Mouse (Mus musculus): Measurements from ENCODE around the gene Dscaml1. TPM values are rescaled to one million over a fixed set of nuclear protein-coding genes. Genes with fewer than 3 reads are reported as not detected.
A peak's percentile ranks its signal among the peaks of the same experiment; 100 is the strongest.

Dscaml1 gene
- total and polyA plus RNA-seq, 2 experiments from 2014 or later, result 10.5 to 47.4 TPM

- Histone ChIP-seq H3K27ac (no peak overlapping the region), H3K36me3 (ENCODE audit: insufficient read depth, low read length) (no peaks in the 10 kb centered on the region), H3K4me1 (ENCODE audit: insufficient read depth, low read length) (no peaks in the 10 kb centered on the region), H3K9me3 (ENCODE audit: low read length) (no peaks in the 10 kb centered on the region), H3K4me2 (ENCODE audit: low read depth, low read length) (no peak overlapping the region), H3K4me3 (ENCODE audit: low read length) (no peak overlapping the region), H3K27me3 (ENCODE audit: insufficient read depth, low read length) (no peaks in the 10 kb centered on the region), H3K9ac (replicated peaks; ENCODE audit: low read length) (no peak overlapping the region)
- TF ChIP-seq CTCF (IDR thresholded peaks at IDR 0.05; ENCODE audit: low read depth), result no peak
- 24% methylated on average over 6 of the region's 6 CpGs for WGBS
- ATAC-seq (peak; percentile 62), DNase-seq (ENCODE audit: low spot score) (peak; percentile 57)
These were observed 199.5 kb downstream of the Dscaml1 start for GRCm38 (mm10) chr9:45625889-45626446.

GRCm38 (mm10) chr9:45632520-45632919 lies 206.1 kb downstream of the Dscaml1 start:
- WGBS, result 26% methylated on average over 10 of the region's 10 CpGs
- H3K4me3 ChIP-seq (ENCODE audit: low read length), result no peak overlapping the region
- ATAC-seq (peak; percentile 78), DNase-seq (ENCODE audit: low spot score) (peak; percentile 81)
- no peaks in the 10 kb centered on the region for H3K27me3 ChIP-seq (ENCODE audit: insufficient read depth, low read length)
- peak overlapping the region; percentile 79 for H3K27ac ChIP-seq
- no peaks in the 10 kb centered on the region for H3K36me3 ChIP-seq (ENCODE audit: insufficient read depth, low read length)
- no peak overlapping the region for H3K9ac ChIP-seq (replicated peaks; ENCODE audit: low read length)
- no peak overlapping the region for H3K4me2 ChIP-seq (ENCODE audit: low read depth, low read length)
- peaks cover 29% of the 10 kb centered on the region; the same call in 1 of the 2 replicates for H3K4me1 ChIP-seq (ENCODE audit: insufficient read depth, low read length)
- TF ChIP-seq CTCF (IDR thresholded peaks at IDR 0.05; ENCODE audit: low read depth), result no peak
- no peaks in the 10 kb centered on the region for H3K9me3 ChIP-seq (ENCODE audit: low read length)

- no peak overlapping the region for H3K4me2 ChIP-seq (ENCODE audit: low read depth, low read length)
- 30% methylated on average over 2 of the region's 2 CpGs for whole genome bisulfite sequencing
- ATAC-seq (no peak), DNase-seq (ENCODE audit: low spot score) (peak; percentile 76)
- no peaks in the 10 kb centered on the region for H3K27me3 ChIP-seq (ENCODE audit: insufficient read depth, low read length)
- no peaks in the 10 kb centered on the region for H3K9me3 ChIP-seq (ENCODE audit: low read length)
- H3K9ac ChIP-seq (replicated peaks; ENCODE audit: low read length), result no peak overlapping the region
- H3K4me3 ChIP-seq (ENCODE audit: low read length), result no peak overlapping the region
- TF ChIP-seq CTCF (IDR thresholded peaks at IDR 0.05; ENCODE audit: low read depth), result no peak
- no peaks in the 10 kb centered on the region for H3K36me3 ChIP-seq (ENCODE audit: insufficient read depth, low read length)
- H3K27ac ChIP-seq, result peak overlapping the region; percentile 79
- peaks cover 30% of the 10 kb centered on the region; the same call in 1 of the 2 replicates for H3K4me1 ChIP-seq (ENCODE audit: insufficient read depth, low read length)
These were observed 206.6 kb downstream of the Dscaml1 start for GRCm38 (mm10) chr9:45633036-45633435.

GRCm38 (mm10) chr9:45634978-45635377 lies 208.6 kb downstream of the Dscaml1 start:
- WGBS, result 61% methylated on average over 4 of the region's 4 CpGs
- Histone ChIP-seq H3K4me1 (ENCODE audit: insufficient read depth, low read length) (peaks cover 36% of the 10 kb centered on the region; the same call in 1 of the 2 replicates), H3K4me2 (ENCODE audit: low read depth, low read length) (no peak overlapping the region), H3K4me3 (ENCODE audit: low read length) (no peak overlapping the region), H3K27me3 (ENCODE audit: insufficient read depth, low read length) (no peaks in the 10 kb centered on the region), H3K36me3 (ENCODE audit: insufficient read depth, low read length) (no peaks in the 10 kb centered on the region), H3K9me3 (ENCODE audit: low read length) (no peaks in the 10 kb centered on the region), H3K9ac (replicated peaks; ENCODE audit: low read length) (no peak overlapping the region), H3K27ac (no peak overlapping the region)
- no peak for TF ChIP-seq CTCF (IDR thresholded peaks at IDR 0.05; ENCODE audit: low read depth)
- ATAC-seq, result peak; percentile 42; the same call in 1 of the 2 replicates
- DNase-seq (ENCODE audit: low spot score), result peak; percentile 40

DNA sequence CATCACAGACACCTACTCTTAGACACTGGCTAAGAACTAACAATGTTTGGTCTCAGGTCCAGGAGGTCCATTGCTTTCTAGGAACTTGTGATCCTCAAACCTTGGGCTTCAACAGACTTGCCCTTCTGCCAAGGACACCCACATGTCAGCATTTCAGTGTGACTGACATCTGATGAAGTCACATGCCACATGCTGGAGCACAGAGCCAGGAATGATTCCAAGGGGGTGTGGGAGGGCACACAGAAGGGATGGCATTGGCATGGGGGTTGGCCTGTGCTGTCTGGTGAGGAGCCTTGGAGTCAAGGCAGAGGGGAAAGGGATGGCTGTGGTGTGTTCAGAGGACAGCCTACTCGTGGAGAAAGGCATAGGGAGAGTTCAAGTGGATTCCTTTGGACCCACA lies 210.9 kb downstream of the Dscaml1 start:
- no peak for TF ChIP-seq CTCF (IDR thresholded peaks at IDR 0.05; ENCODE audit: low read depth)
- Histone ChIP-seq H3K4me3 (ENCODE audit: low read length) (no peak overlapping the region), H3K4me2 (ENCODE audit: low read depth, low read length) (no peak overlapping the region), H3K9ac (replicated peaks; ENCODE audit: low read length) (no peak overlapping the region), H3K27me3 (ENCODE audit: insufficient read depth, low read length) (no peaks in the 10 kb centered on the region), H3K9me3 (ENCODE audit: low read length) (no peaks in the 10 kb centered on the region), H3K4me1 (ENCODE audit: insufficient read depth, low read length) (peaks cover 28% of the 10 kb centered on the region; the same call in 1 of the 2 replicates), H3K27ac (no peak overlapping the region), H3K36me3 (ENCODE audit: insufficient read depth, low read length) (no peaks in the 10 kb centered on the region)
- no peak for DNase-seq (ENCODE audit: low spot score)
- 53% methylated on average over 1 of the region's 1 CpGs for WGBS
- ATAC-seq, result no peak

DNA sequence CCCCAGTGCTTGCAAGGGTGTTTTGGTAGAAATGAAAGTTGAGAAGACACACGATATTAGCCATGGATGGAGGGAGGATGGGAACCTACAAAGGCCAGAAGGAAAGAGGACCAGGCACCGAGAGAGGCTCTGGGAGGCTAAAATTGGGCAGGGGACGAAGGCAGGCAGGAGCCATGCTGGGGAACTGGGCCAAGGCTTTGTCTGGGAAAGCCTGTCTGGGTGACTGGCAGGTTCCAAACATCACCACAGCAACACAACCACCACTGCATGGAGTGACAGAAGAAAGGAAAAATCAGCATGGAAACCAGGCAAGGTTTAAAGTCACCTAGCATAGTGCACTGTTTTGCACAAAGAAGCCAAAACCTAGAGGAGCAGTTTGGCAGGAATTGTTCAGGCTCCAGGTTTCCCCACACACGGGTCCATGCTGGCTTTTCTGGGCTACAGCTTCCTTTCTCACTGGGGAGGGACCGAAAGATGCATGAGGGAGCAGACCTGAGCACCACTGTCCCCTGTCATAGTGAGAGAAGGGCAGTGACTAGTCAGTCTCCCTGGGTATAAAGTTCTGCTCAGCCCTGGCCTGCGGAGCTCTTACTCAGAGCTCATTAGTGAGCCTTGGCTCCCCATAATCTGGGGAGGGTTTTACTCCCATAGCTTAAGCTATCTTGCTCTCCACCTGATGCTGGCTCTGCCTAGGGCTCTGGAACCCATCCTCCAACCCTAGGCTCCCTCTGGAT lies 211.9 kb downstream of the Dscaml1 start:
- TF ChIP-seq CTCF (IDR thresholded peaks at IDR 0.05; ENCODE audit: low read depth), result no peak
- no peak for DNase-seq (ENCODE audit: low spot score)

More for the DNA sequence above, 211.9 kb downstream of the Dscaml1 start:
- ATAC-seq, result no peak
- Histone ChIP-seq H3K4me3 (ENCODE audit: low read length) (no peak overlapping the region), H3K4me1 (ENCODE audit: insufficient read depth, low read length) (peaks cover 19% of the 10 kb centered on the region; the same call in 1 of the 2 replicates), H3K27ac (0 out of 2 replicates have a peak overlapping the region, but pooled peaks have one; percentile 32), H3K27me3 (ENCODE audit: insufficient read depth, low read length) (no peaks in the 10 kb centered on the region), H3K9ac (replicated peaks; ENCODE audit: low read length) (no peak overlapping the region), H3K36me3 (ENCODE audit: insufficient read depth, low read length) (no peaks in the 10 kb centered on the region), H3K9me3 (ENCODE audit: low read length) (no peaks in the 10 kb centered on the region), H3K4me2 (ENCODE audit: low read depth, low read length) (no peak overlapping the region)
- 44% methylated on average over 6 of the region's 6 CpGs for WGBS
